Mouse (Mus musculus) erythroblast, embryonic 14.5 days (primary cell): ENCODE results near the gene Bud13. TPM values are rescaled to one million over a fixed set of nuclear protein-coding genes. Genes with fewer than 3 reads are reported as not detected.
"Not testable (repeated sequence)": the region's sequence is repeated elsewhere in the genome, so short reads cannot be mapped to it uniquely, and the experiment has no call there.

ENCODE experiments used
- H3K27me3 ChIP-seq: 2 replicates; pipeline ENCODE4 v1.6.1; 2012; ENCODE audit warnings: inconsistent platforms; ENCODE audit not compliant: control insufficient read depth
- H3K36me3 ChIP-seq: 2 replicates; pipeline ENCODE4 v1.6.1; 2012; ENCODE audit warnings: mild to moderate bottlenecking, inconsistent platforms; ENCODE audit not compliant: control insufficient read depth
- H3K4me1 ChIP-seq: 2 replicates; pipeline ENCODE4 v1.6.1; 2012; ENCODE audit warnings: inconsistent platforms; ENCODE audit not compliant: control insufficient read depth
- H3K4me3 ChIP-seq: replicated peaks from 2 replicates; pipeline ENCODE3; 2012; ENCODE audit warnings: moderate library complexity, mild to moderate bottlenecking, inconsistent platforms
- H3K9me3 ChIP-seq: 2 replicates; pipeline ENCODE4 v1.6.1; 2012; ENCODE audit warnings: low read length, inconsistent platforms, mixed read lengths; ENCODE audit not compliant: control insufficient read depth
- GATA1 ChIP-seq: IDR thresholded peaks from 2 replicates; pipeline ENCODE4 v1.6.1; 2012; ENCODE audit warnings: low read length, inconsistent platforms, mixed read lengths
- TAL1 ChIP-seq: IDR thresholded peaks from 3 replicates; pipeline ENCODE4 v1.6.1; 2012; ENCODE audit warnings: low read length, inconsistent platforms, mixed read lengths
- polyA plus RNA-seq: library from polyadenylated mRNA; stranded (reverse); fragments of >175 nt; gene quantifications from 2 replicates; pipeline ENCODE4 v1.2.3, GENCODE M21; 2012

Gene Bud13
- polyA plus RNA-seq, 1 experiment: 0.45 TPM

- Histone ChIP-seq H3K27me3 (peaks cover 31% of the 10 kb centered on the region), H3K4me1 (peaks cover 4% of the 10 kb centered on the region), H3K36me3 (no peaks in the 10 kb centered on the region), H3K9me3 (no peaks in the 10 kb centered on the region), H3K4me3 (no peak overlapping the region)
- TF ChIP-seq GATA1 (no peak), TAL1 (no peak)
Observed at GRCm38 (mm10) chr9:46329801-46330585, 47.2 kb downstream of the Bud13 start.

- no peak for TF ChIP-seq TAL1
- TF ChIP-seq GATA1: no peak
- Histone ChIP-seq H3K4me1 (peaks cover 4% of the 10 kb centered on the region), H3K4me3 (no peak overlapping the region), H3K9me3 (no peaks in the 10 kb centered on the region), H3K36me3 (no peaks in the 10 kb centered on the region), H3K27me3 (peaks cover 31% of the 10 kb centered on the region)
Observed at GRCm38 (mm10) chr9:46330586-46330895, 47.7 kb downstream of the Bud13 start.

- no peak for TF ChIP-seq GATA1
- TF ChIP-seq TAL1: no peak
- Histone ChIP-seq H3K36me3 (no peaks in the 10 kb centered on the region), H3K9me3 (no peaks in the 10 kb centered on the region), H3K27me3 (peaks cover 31% of the 10 kb centered on the region), H3K4me3 (no peak overlapping the region), H3K4me1 (peaks cover 4% of the 10 kb centered on the region)
Observed at GRCm38 (mm10) chr9:46331301-46331700, 48.5 kb downstream of the Bud13 start.

GRCm38 (mm10) chr9:46334471-46335025 is 51.7 kb downstream of the Bud13 start:
- TF ChIP-seq GATA1: no peak
- TF ChIP-seq TAL1: no peak
- H3K9me3 ChIP-seq: no peaks in the 10 kb centered on the region
- H3K4me1 ChIP-seq: no peaks in the 10 kb centered on the region; the same call in 1 of the 2 replicates
- H3K4me3 ChIP-seq: no peak overlapping the region
- no peaks in the 10 kb centered on the region for H3K36me3 ChIP-seq
- H3K27me3 ChIP-seq: peaks cover 18% of the 10 kb centered on the region

GRCm38 (mm10) chr9:46335461-46335995 is 52.7 kb downstream of the Bud13 start:
- no peaks in the 10 kb centered on the region for H3K36me3 ChIP-seq
- H3K4me1 ChIP-seq: no peaks in the 10 kb centered on the region
- no peak overlapping the region for H3K4me3 ChIP-seq
- no peaks in the 10 kb centered on the region for H3K9me3 ChIP-seq
- TF ChIP-seq TAL1 (no peak), GATA1 (no peak)
- peaks cover 10% of the 10 kb centered on the region for H3K27me3 ChIP-seq

GRCm38 (mm10) chr9:46336294-46336693 is 53.5 kb downstream of the Bud13 start:
- H3K36me3 ChIP-seq, H3K27me3 ChIP-seq: not testable (repeated sequence)

GRCm38 (mm10) chr9:46337331-46337730 is 54.5 kb downstream of the Bud13 start:
- Histone ChIP-seq H3K27me3 (peaks cover 9% of the 10 kb centered on the region), H3K9me3 (no peaks in the 10 kb centered on the region), H3K4me1 (no peaks in the 10 kb centered on the region)

More at GRCm38 (mm10) chr9:46336294-46336693, 53.5 kb downstream of the Bud13 start:
- H3K9me3 ChIP-seq, H3K4me3 ChIP-seq, H3K4me1 ChIP-seq: not testable (repeated sequence)

GRCm38 (mm10) chr9:46337852-46338291 is 55.1 kb downstream of the Bud13 start:
- Histone ChIP-seq H3K9me3 (no peaks in the 10 kb centered on the region), H3K36me3 (no peaks in the 10 kb centered on the region), H3K4me3 (no peak overlapping the region), H3K27me3 (peaks cover 9% of the 10 kb centered on the region), H3K4me1 (no peaks in the 10 kb centered on the region)
- no peak for TF ChIP-seq TAL1
- no peak for TF ChIP-seq GATA1

More at GRCm38 (mm10) chr9:46337331-46337730, 54.5 kb downstream of the Bud13 start:
- Histone ChIP-seq H3K36me3 (no peaks in the 10 kb centered on the region), H3K4me3 (no peak overlapping the region)
- TF ChIP-seq TAL1: no peak

- Histone ChIP-seq H3K9me3 (no peaks in the 10 kb centered on the region), H3K27me3 (peaks cover 9% of the 10 kb centered on the region), H3K4me1 (no peaks in the 10 kb centered on the region), H3K36me3 (no peaks in the 10 kb centered on the region), H3K4me3 (no peak overlapping the region)
- TF ChIP-seq GATA1: no peak
- TF ChIP-seq TAL1: no peak
Observed at GRCm38 (mm10) chr9:46338384-46338783, 55.6 kb downstream of the Bud13 start.
